Mouse (Mus musculus): ENCODE measurements around the gene Isca2.

- TF ChIP-seq FLI1 (IDR thresholded peaks at IDR 0.05; ENCODE audit: low read length) (no peak), GATA1 (IDR thresholded peaks at IDR 0.05; ENCODE audit: borderline replicate concordance, low read length) (no peak)
These were observed 11.7 kb downstream of the Isca2 start for GRCm38 (mm10) chr12:84784604-84785381.
